Mouse (Mus musculus): Measurements from ENCODE around the gene Casc1.

GRCm38 (mm10) chr6:145240285-145240684 is 29.5 kb upstream of the Casc1 start:
- TF ChIP-seq TBP (IDR thresholded peaks at IDR 0.05; ENCODE audit: low read depth, low read length) (no peak), CTCF (IDR thresholded peaks at IDR 0.05 in 2 of 3, conservative IDR thresholded peaks at IDR 0.05 in 1 of 3; ENCODE audit: control insufficient read depth in 1 of 3, insufficient read depth in 1 of 3, low read depth in 2 of 3, low read length in 3 of 3, poor library complexity in 1 of 3, severe bottlenecking in 1 of 3) (no peak), POLR2A (IDR thresholded peaks at IDR 0.05; ENCODE audit: control insufficient read depth in 1 of 2, insufficient read depth in 1 of 2, low read depth in 1 of 2, low read length in 2 of 2, poor library complexity in 1 of 2) (no peak), USF2 (IDR thresholded peaks at IDR 0.05; ENCODE audit: borderline replicate concordance in 1 of 2, insufficient read depth in 1 of 2, low read depth in 1 of 2, low read length in 2 of 2) (no peak), HCFC1 (IDR thresholded peaks at IDR 0.05; ENCODE audit: low read depth, low read length) (no peak), EP300 (IDR thresholded peaks at IDR 0.05; ENCODE audit: low read depth in 1 of 2, low read length in 2 of 2) (no peak), ZC3H11A (IDR thresholded peaks at IDR 0.05; ENCODE audit: low read depth, low read length) (no peak), BHLHE40 (IDR thresholded peaks at IDR 0.05; ENCODE audit: borderline replicate concordance, low read depth, low read length) (no peak), MYC (IDR thresholded peaks at IDR 0.05; ENCODE audit: low read depth, low read length) (no peak), RAD21 (IDR thresholded peaks at IDR 0.05; ENCODE audit: low read depth, low read length) (no peak)
